Mouse (Mus musculus) bone marrow, adult 2 months (tissue): ENCODE measurements at regions not wholly inside any gene's neighbourhood (a gene's known extent, or its start where the extent isn't known, plus 50 kb on each side); places are given as distances from the start of the nearest gene placed in this dataset.
A peak's percentile ranks its signal among the peaks of the same experiment; 100 is the strongest.

ENCODE experiments used
- CTCF ChIP-seq: fragments of 200-500 bp; IDR thresholded peaks from 2 replicates; pipeline ENCODE4 v1.5.1; 2011; ENCODE audit warnings: low read length, control low read depth; ENCODE audit not compliant: control insufficient read depth, insufficient read depth
- POLR2A ChIP-seq: fragments of 200-500 bp; IDR thresholded peaks from 2 replicates; pipeline ENCODE4 v1.6.1; 2011; ENCODE audit warnings: low read depth, mild to moderate bottlenecking, control low read depth, low read length, borderline replicate concordance; ENCODE audit not compliant: control insufficient read depth

DNA sequence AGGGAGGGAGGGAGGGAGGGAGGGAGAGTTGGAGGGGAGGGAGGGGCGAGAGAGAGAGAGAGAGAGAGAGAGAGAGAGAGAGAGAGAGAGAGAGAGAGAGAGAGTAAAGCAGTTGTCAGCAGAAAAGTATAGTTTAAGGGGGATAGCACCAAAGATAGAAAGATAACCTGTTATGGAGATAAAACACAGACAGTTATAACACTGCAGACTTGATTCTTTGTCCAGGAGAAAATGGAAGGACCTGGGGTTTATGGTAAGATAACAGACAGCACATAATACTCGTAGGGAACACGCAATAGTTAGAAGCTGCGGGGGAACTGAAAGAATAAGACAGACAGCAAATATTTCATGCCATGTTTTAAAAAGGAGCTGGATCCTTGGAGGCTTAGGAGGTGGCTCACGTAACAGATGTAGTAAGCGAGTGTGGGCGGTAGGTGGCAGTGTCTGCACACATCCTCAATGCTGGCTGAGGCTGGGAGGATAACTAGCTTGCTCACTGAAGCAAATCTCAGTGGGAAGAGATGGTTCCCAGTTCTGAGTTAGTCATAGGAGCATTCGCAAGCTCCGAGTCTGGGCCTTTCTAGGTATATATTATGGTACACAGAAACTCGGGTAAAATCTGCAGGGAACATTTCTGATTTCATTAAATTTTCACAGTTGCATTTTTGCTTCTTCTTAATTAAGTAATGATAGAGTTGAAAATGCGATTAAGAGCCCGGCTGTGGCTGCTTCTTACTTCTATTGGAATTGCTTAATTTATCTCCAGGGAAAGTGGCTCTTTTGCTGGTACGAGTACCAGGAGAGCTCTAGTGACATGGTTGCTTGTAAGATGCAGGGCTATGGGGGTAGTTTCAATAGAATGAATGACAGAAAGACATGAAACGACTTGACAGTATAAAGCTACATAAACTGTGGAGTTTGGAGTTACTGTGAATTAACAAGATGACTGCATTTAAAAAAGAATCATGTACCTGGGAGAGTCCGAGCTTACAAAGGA is 157.6 kb upstream of the Rgs1 start:
- TF ChIP-seq CTCF (peak; percentile 97), POLR2A (no peak)
